Mouse (Mus musculus): ENCODE data around the gene Gcn1l1. TPM values are rescaled to one million over a fixed set of nuclear protein-coding genes. Genes with fewer than 3 reads are reported as not detected.

The Gcn1l1 gene
- total and polyA plus RNA-seq, 3 experiments = 18.2 to 81.9 (median 62.9) TPM

DNA sequence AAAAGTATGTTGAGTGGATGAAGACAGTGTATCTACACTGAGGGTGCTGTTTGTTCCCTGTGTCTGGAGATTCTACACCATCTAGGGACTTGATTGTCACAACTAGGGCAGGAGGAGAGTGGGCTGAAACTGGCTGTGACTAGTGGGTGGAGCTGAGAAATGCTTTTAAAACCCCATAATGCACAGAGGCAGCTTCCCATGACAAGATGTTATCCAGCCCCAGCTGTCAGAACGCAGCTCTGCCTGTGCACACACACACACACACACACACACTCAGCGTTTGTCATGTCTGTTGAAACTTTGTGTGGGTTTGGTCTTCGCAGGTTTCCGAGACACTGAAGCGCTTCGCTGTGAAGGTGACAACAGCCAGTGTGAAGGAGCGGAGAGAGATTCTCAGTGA is 6.0 kb downstream of the Gcn1l1 start:
- Histone ChIP-seq H3K27me3 (replicated peaks) (no peaks in the 10 kb centered on the region), H3K36me3 (replicated peaks in 1 of 2; ENCODE audit: control insufficient read depth in 1 of 2, insufficient read depth in 1 of 2, low read length in 1 of 2) (peaks cover 49 to 85% of the 10 kb centered on the region in 2 experiments), H3K4me1 (ENCODE audit: control insufficient read depth in 1 of 2, insufficient read depth in 2 of 2) (peaks cover 3 to 20% of the 10 kb centered on the region in 2 experiments; a peak in 2 of 4 replicates), H3K4me3 (replicated peaks in 1 of 3; ENCODE audit: low read depth in 2 of 3, low read length in 2 of 3, poor library complexity in 1 of 3) (no peak overlapping the region), H3K27ac (ENCODE audit: insufficient read depth, low read depth) (no peak overlapping the region), H3K79me2 (replicated peaks; ENCODE audit: control insufficient read depth, extremely low read depth, insufficient read depth, poor library complexity, severe bottlenecking) (peaks cover 59% of the 10 kb centered on the region), H3K4me2 (ENCODE audit: insufficient read depth, low read depth, poor library complexity, severe bottlenecking) (no peak overlapping the region), H3K9me3 (replicated peaks; ENCODE audit: low read length) (no peaks in the 10 kb centered on the region), H3K9ac (ENCODE audit: insufficient read depth, low read depth) (no peak overlapping the region)
- in situ Hi-C loops (cut with MboI; ENCODE audit: low pct_ligation_motif_present, low pct_unique_long_range_greater_than_20kb, low sequenced_read_pairs) (no loop called here), dilution Hi-C loops (cut with MboI; ENCODE audit: extremely low pct_ligation_motif_present, extremely low pct_unique_long_range_greater_than_20kb, low sequenced_read_pairs) (no loop called here)
- TF ChIP-seq SMC3 (IDR thresholded peaks at IDR 0.05; ENCODE audit: low read depth, low read length) (no peak), MYC (IDR thresholded peaks at IDR 0.05; ENCODE audit: low read depth, low read length) (no peak), USF1 (IDR thresholded peaks at IDR 0.05; ENCODE audit: low read depth, low read length) (no peak)
- no peak for DNase-seq (ENCODE audit: extremely low read depth)

DNA sequence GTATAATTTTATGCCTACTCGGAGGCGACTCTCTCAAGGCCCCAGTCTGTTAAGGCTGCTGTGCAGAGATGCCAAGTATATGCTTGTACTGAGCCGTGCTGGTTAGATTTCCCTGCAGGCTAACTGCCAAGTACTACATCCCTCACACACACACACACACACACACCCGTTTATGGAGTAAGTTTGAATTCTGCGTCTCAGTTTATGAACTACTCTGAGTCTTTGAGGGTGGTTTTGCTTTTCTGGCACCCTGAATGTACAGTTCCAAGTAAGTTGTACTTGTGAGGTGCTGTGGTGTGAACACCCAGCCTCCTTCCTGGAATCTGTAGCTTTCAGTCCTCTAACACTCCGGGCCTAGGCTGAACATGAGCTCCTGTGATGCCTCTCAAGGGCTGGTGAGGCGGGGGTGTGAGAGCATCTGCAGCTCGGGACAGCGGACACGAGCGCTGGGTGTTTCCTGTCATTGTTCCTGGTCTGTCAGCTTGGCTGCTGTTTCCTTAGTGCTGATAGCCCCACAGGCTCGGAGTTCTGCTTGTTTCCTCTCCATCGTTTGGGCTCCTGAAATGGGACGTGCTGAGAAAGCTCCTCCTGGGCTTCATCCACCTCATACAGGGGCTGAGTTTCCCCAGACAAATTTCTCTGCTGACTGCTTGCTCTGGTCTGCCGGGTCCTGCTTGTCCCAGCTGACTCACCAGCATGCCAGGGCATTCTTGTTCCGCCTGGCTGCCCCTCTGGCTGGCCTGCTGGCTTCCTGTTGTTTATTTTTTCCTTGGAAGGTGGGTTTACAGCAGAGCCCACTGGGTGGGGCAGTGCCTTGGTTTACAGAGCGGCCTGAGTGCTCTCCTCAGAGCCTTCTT is 7.9 kb downstream of the Gcn1l1 start:
- TF ChIP-seq RCOR1 (conservative IDR thresholded peaks at IDR 0.05; ENCODE audit: low read depth, low read length) = no peak
- TF ChIP-seq ELF1 (IDR thresholded peaks at IDR 0.05; ENCODE audit: low read depth, low read length) = no peak
- TF ChIP-seq ETS1 (conservative IDR thresholded peaks at IDR 0.05; ENCODE audit: low read depth, low read length) = no peak
- no peak for TF ChIP-seq MAZ (IDR thresholded peaks at IDR 0.05; ENCODE audit: low read depth, low read length)
- no peak for TF ChIP-seq JUN (IDR thresholded peaks at IDR 0.05; ENCODE audit: insufficient read depth, low read depth, low read length)
- TF ChIP-seq MXI1 (IDR thresholded peaks at IDR 0.05; ENCODE audit: low read depth, low read length) = no peak
- no peak overlapping the region for H3K27ac ChIP-seq (ENCODE audit: insufficient read depth, low read depth)
- dilution Hi-C loops (cut with MboI; ENCODE audit: extremely low pct_ligation_motif_present, extremely low pct_unique_long_range_greater_than_20kb, low sequenced_read_pairs) = no loop called here

DNA sequence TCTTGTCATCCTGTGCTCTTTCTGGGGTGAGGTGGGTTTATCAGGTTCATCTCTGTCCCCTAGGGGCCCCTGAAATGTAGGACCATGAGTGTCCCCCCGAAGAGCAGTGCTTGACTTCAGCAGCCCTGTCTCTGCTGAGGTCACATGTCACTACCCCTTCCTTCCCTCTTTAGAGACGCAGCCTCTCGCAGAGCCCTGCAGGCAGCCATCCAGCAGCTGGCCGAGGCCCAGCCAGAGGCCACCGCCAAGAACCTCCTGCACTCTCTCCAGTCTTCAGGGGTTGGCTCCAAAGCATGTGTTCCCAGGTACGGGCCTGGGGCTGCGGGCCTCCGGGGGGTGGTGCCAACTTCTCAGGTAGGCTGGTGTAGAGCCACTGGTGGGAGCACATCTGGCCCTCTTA is 9.9 kb downstream of the Gcn1l1 start:
- H3K9ac ChIP-seq (ENCODE audit: insufficient read depth, low read depth) = no peak overlapping the region
- in situ Hi-C loops (cut with MboI; ENCODE audit: low pct_ligation_motif_present, low pct_unique_long_range_greater_than_20kb, low sequenced_read_pairs) (loop anchor here (5.0 kb wide), 1 partner anchor 37 kb away; no protein-coding TSS in a partner anchor), dilution Hi-C loops (cut with MboI; ENCODE audit: extremely low pct_ligation_motif_present, extremely low pct_unique_long_range_greater_than_20kb, low sequenced_read_pairs) (no loop called here)
- H3K4me2 ChIP-seq (ENCODE audit: insufficient read depth, low read depth, poor library complexity, severe bottlenecking) = no peak overlapping the region
- peaks cover 0 to 3% of the 10 kb centered on the region in 2 experiments; a peak in 1 of 4 replicates for H3K4me1 ChIP-seq (ENCODE audit: control insufficient read depth in 1 of 2, insufficient read depth in 2 of 2)
- H3K4me3 ChIP-seq (replicated peaks in 1 of 3; ENCODE audit: low read depth in 2 of 3, low read length in 2 of 3, poor library complexity in 1 of 3) = no peak overlapping the region
- H3K79me2 ChIP-seq (replicated peaks; ENCODE audit: control insufficient read depth, extremely low read depth, insufficient read depth, poor library complexity, severe bottlenecking) = peaks cover 20% of the 10 kb centered on the region
- no peak overlapping the region for H3K27ac ChIP-seq (ENCODE audit: insufficient read depth, low read depth)
- H3K9me3 ChIP-seq (replicated peaks; ENCODE audit: low read length) = no peaks in the 10 kb centered on the region
- no peaks in the 10 kb centered on the region for H3K27me3 ChIP-seq (replicated peaks)
- peaks cover 80 to 93% of the 10 kb centered on the region in 2 experiments for H3K36me3 ChIP-seq (replicated peaks in 1 of 2; ENCODE audit: control insufficient read depth in 1 of 2, insufficient read depth in 1 of 2, low read length in 1 of 2)
- DNase-seq (ENCODE audit: extremely low read depth) = no peak
- TF ChIP-seq SMC3 (IDR thresholded peaks at IDR 0.05; ENCODE audit: low read depth, low read length) (no peak), NELFE (IDR thresholded peaks at IDR 0.05; ENCODE audit: low read depth, low read length) (no peak), E2F4 (IDR thresholded peaks at IDR 0.05; ENCODE audit: insufficient replicate concordance, low read depth, low read length) (no peak), JUN (IDR thresholded peaks at IDR 0.05; ENCODE audit: insufficient read depth, low read depth, low read length) (no peak), BHLHE40 (IDR thresholded peaks at IDR 0.05; ENCODE audit: low read depth, low read length) (no peak), MEF2A (IDR thresholded peaks at IDR 0.05; ENCODE audit: borderline replicate concordance, low read depth, low read length) (no peak), POLR2A (IDR thresholded peaks at IDR 0.05; ENCODE audit: low read depth, low read length) (no peak), RAD21 (IDR thresholded peaks at IDR 0.05; ENCODE audit: low read depth, low read length) (no peak), NRF1 (IDR thresholded peaks at IDR 0.05; ENCODE audit: low read depth, low read length) (no peak), ETS1 (conservative IDR thresholded peaks at IDR 0.05; ENCODE audit: low read depth, low read length) (no peak), KAT2A (IDR thresholded peaks at IDR 0.05; ENCODE audit: insufficient replicate concordance, low read length) (no peak), USF2 (conservative IDR thresholded peaks at IDR 0.05; ENCODE audit: low read depth, low read length) (no peak), MAX (IDR thresholded peaks at IDR 0.05; ENCODE audit: low read length) (no peak)

More for the DNA sequence above, 7.9 kb downstream of the Gcn1l1 start:
- Histone ChIP-seq H3K79me2 (replicated peaks; ENCODE audit: control insufficient read depth, extremely low read depth, insufficient read depth, poor library complexity, severe bottlenecking) (peaks cover 41% of the 10 kb centered on the region), H3K4me3 (replicated peaks in 1 of 3; ENCODE audit: low read depth in 2 of 3, low read length in 2 of 3, poor library complexity in 1 of 3) (no peak overlapping the region), H3K4me1 (ENCODE audit: control insufficient read depth in 1 of 2, insufficient read depth in 2 of 2) (peaks cover 0 to 3% of the 10 kb centered on the region in 2 experiments; a peak in 1 of 4 replicates), H3K27me3 (replicated peaks) (no peaks in the 10 kb centered on the region), H3K9ac (ENCODE audit: insufficient read depth, low read depth) (no peak overlapping the region), H3K36me3 (replicated peaks in 1 of 2; ENCODE audit: control insufficient read depth in 1 of 2, insufficient read depth in 1 of 2, low read length in 1 of 2) (peaks cover 61 to 90% of the 10 kb centered on the region in 2 experiments), H3K9me3 (replicated peaks; ENCODE audit: low read length) (no peaks in the 10 kb centered on the region), H3K4me2 (ENCODE audit: insufficient read depth, low read depth, poor library complexity, severe bottlenecking) (no peak overlapping the region)
- DNase-seq (ENCODE audit: extremely low read depth) = no peak
- in situ Hi-C loops (cut with MboI; ENCODE audit: low pct_ligation_motif_present, low pct_unique_long_range_greater_than_20kb, low sequenced_read_pairs) = no loop called here
